Mouse (Mus musculus) MEL-GATA-1-ER (cell line): ENCODE data around the gene AC131692.1.

ENCODE experiments used
- DNase-seq: peaks from one replicate; pipeline ENCODE4 v3.0.0-alpha.2; 2012; ENCODE audit warnings: low read depth; ENCODE audit errors: extremely low read depth

Gene AC131692.1

DNA sequence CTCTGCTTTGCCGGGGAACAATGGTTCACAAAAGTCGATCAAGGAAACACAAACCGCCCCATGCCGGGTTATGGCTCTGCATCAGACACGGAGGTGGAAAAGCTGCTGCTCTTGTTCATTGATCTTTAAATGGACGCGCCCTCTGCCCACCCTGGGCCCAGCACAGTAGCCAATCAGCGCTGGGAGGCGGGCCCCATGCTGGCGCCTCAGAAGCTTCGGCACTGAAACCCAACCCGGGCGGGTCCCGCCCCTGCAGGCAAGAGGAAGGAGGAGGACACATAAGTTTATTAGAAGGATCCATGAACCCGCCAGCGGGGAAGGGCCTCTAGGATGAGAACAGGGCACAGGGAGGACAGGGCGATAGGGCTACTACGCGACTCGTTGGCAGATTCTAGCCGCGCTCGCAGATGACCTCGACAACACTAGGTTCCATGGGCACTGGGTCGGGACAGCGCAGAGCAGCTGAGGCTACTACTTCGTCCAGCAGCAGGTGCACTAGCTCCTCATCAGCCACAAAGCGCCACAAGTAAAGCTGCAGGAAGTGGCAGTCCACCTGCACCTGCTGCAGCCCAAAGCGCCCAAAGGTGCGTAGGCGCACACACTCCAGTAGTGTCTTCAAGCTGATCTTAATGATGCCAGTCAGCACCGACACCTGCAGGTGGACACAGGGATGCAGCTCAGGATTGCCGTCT lies 26.3 kb upstream of the AC131692.1 start, which contains the start of gene Tm7sf2:
TSS of gene Tm7sf2 (minus strand) at position 650 of the 692 bp plus-strand sequence.
- DNase-seq, result peak; percentile 82

DNA sequence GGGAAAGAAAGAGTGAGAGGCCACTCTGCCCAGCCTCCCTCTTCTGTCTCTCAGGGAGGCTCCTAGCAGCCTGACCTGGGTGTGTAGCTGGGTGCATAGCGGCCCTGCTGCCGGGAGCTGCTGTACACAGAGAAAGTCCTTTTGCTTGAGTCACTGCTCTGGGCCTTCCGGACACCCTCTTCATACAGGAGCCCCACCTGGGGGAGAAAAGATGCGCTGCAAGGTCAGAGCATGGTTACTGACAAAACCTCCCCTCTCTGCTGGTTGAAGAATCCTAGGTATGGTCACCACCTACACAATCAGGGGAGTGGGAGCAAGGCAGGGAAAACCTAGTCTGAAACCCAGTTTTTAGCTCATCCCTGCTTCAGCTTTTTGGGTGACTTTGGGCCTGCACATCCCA lies 25.3 kb upstream of the AC131692.1 start:
- no peak for DNase-seq

DNA sequence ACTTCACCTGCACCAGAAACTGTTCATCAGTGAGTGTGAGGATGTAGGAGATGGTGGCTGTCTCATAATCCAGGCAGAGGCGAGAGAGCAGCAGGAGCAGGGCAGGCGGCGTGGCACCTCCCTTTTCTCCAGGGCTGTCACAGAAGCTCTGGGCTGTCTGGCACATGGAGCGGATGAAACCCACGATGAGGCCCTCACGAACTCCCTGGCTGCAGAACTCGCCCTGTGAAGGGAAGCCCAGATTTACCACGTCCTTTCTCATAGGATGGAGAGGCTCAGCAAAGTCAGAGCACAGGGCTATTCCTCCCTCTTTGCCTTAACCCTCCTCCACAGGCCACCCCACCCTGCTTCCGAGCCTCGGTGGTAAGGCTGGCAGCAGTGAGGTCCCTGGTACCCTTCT lies 24.4 kb upstream of the AC131692.1 start:
- DNase-seq, result no peak

DNA sequence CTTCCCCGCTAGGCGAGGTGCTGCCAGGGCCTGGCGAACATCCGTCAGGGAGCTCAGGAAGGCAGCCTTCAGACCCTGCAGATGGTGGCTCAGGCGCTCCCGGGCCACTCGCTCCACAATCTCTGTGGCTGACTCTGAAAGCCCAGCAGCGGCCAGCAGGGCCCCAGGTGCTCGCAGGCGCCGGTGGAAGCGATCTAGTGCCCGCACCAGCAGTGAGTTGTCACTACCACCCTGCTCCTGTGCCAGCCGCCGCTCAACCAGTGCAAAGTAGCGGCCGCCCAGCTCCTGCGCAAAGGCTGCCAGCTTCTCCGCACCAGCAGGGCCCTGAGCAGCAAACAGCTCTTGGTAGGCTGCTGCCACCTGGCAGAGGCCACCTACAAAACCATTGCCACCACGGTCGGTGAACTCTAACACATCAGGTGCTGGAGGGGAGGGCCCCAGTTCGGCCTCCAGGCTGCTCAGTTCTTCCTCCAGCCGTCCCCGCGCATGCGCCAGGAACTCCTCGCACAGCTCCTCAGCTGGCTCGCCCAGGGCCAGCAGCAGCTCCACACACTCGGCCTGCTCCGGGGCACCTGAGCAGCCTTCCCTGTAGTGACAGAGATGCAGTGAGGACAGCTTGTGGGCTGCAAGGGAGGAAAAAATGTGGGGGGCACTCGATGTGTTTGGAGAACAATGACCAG lies 23.5 kb upstream of the AC131692.1 start:
- DNase-seq, result no peak

DNA sequence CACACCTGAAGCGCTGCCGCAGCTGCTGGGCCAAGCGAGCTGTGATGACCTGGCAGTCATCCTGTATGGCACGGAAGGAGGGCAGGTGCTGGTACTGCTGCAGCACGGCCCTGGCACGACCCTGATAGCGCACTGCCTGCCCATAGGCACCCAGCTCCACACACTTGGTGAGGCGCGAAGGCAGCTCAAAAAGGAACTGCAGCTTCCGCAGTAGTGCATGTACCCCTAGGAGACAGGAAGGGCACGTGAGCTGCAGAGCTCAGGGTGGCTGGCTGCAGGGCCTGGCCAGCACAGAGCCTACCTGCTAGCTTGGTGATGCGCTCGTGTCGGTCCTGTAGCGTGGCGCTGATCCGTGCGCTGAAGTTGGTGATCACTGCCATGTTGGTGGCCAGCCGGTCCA lies 23.0 kb upstream of the AC131692.1 start:
- no peak for DNase-seq

DNA sequence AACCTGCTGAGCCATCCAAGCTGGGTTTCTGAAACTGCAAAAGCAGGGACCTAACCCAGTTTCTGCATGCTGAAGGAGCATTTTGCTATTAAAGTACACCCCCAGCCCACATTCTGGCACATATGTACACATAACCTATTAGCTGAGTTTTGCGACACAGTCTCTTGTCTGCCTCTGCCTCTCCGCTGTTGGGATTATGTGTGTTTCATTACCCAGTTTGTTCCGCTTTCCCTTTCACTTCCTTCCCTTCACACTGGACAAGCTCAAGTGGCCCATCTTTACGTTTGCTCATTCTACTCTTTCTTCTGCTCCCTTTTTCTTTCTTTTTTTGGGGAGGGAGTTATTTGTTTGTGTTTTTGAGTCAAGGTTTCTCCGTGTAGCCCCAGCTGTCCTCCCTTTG lies 20.3 kb upstream of the AC131692.1 start:
- DNase-seq, result no peak

DNA sequence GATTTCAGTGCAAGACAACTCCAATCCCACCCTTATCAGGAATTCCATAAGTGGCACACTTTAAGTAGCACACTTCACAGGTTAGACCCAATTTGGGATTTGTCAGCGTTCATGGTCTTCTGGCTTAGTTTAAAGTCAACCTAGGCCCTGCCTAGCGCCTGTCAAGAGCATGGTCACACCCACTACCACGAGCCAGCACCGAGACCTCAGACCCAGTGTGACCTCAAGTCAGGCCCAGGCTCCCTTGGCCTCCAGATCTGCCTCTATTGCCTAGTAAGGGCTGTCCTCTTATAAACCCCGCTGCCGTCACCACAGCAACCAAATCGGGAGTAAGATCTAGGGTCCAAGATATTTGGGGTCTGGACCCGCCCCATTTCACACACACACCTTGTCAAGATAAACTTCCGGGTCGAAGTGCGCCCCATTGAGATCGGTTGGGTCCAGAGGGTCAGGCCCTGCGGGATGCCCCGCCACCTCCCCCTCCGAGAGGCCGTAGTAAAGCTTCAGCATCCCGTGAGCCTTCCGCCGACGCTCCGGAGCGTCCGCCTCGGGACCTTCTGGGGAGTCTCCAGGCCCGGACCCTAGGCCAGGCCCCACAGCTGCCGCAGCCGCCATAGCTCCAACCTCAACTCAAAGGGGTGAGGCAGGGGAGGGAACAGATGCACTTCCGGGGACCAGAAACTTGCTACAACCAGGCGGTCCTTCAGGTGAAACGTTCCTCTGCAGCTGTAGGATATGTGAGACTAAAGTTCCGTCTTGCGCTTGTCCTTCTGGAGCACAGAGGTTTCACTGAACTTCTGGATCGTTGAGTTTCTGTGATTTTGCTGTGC lies 17.4 kb upstream of the AC131692.1 start, which contains the start of gene Vps51:
TSS of gene Vps51 (minus strand) at position 668 of the 830 bp plus-strand sequence.
- DNase-seq, result peak; percentile 93

DNA sequence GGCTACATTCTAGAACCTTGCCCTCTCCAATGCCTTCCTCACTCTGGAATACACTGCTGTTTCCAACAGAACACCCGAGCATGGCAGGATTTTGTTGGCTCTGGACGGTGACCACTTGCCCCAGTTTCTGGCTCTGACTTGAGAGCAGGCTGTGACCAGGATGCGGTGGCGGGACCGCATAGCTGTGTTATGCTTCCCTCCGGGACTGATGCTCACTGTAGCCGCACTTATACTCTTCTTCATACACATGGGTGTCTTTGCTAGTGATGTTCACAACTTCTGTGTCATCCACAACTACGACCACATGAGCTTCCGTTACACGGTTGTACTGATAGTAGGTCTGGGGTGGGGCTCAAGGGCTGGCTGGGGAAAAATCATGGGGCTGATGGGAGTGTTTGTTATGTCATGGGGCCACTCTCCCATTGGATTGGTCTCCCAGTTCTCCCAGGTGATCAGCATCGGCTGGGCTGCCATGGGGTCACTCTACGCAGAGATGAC lies 14.2 kb upstream of the AC131692.1 start, which contains the start of gene Tmem262:
TSS of gene Tmem262 (plus strand) at position 51 of the 498 bp plus-strand sequence.
- no peak for DNase-seq

DNA sequence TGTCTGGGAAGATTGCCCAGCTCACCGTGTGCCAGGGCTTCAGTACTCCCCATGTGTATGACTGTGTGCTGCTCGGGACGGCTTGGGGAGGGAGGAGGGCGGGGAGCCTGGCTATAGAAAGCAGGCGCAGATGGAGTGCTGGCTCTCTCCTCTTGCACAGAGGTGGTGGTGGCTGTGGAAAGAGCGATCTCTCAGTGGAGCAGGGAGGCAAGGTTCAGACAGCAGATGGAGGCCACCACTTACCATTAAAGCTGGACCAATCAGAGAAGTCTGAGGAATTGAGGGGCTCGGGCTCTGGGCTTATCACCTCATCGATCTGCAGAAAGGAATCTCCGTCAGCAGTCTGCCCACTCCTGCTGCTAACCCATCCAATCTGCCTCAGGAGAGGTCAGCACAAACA lies 12.1 kb upstream of the AC131692.1 start, which contains the start of gene Gm28374:
TSS of gene Gm28374 (minus strand) at position 101 of the 400 bp plus-strand sequence.
- DNase-seq, result no peak

DNA sequence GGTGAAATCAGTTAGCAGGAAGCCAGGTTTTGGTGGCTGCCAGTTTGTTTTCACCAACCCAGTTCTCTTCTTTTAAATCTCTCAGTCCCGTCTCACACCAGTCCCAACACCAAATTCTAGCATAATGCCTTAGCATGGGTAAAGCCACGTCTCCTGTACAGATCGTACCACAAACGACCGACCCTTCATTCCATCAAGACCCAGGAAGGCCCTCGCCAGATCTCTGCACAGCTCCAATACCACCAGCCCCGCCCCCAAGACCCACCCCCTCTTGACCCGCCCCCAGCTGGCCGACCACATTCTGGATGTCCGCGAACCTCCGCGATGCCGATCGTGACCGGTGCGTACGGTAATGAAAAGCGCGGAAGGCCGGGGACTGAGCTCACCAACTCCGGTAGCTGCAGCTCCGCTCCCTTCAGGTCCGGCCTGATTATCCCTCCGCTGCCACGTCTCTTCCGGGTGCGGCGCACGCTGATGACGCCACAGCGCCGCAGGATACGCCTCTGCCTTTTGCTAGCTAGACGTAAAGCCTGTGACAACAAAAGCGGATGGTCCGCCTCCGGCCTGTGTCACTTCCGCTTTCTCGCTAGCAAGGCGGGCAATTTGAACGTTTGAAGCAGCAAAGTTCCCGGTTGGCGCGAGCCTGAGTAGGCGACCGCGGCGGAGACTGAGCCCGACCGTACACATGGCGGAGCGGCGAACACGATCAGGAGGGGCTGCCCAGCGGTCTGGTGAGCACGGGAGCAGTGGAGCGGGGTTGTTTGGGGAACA lies 9.6 kb upstream of the AC131692.1 start, which contains the start of the genes Zfpl1 and Cdca5:
TSS of gene Zfpl1 (minus strand) at position 479 of the 771 bp plus-strand sequence.
TSS of gene Cdca5 (plus strand) at position 506 of the 771 bp plus-strand sequence.
- peak; percentile 98 for DNase-seq

DNA sequence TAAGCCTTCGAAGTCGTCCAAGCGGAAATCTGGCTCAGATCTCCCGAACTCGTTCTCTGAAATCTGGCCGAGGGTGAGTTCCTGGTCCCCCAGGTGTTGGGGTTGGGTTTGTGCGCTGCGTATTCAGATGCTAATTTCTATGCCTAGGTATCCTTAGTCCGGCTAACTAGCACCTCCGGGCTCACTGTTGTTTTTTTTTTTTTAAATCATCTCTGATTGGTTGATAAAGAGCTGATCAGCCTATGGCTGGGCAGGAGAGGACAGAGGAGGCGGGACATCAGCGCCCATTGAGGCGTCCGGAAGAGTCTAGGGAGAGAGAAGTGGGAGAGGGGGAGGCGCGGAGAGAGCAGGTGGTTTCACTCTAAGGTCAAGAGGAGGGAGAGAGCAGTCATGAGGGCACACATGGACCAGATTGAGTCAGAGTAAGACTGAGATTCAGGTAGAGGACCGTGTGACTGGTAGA lies 8.8 kb upstream of the AC131692.1 start:
- DNase-seq, result peak; percentile 82

DNA sequence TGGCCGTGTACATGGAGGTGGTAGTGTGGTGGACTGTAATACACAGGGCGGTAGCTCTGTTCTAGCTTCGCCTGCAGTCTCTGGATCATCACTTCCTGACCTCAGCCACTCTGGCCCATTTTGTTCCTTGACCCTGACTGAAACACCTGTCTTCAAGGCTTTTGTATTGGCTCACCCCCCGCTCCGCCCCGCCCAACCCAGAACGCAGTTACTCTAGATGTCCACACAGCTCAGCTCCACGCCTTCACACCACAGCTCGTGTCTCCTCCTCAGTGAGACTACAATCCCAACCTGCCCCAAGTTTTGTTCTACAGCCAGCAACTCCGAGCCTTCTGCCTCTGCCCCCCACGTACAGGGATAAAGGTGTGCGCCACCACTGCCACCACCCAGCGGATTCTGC lies 5.4 kb upstream of the AC131692.1 start:
- no peak for DNase-seq

DNA sequence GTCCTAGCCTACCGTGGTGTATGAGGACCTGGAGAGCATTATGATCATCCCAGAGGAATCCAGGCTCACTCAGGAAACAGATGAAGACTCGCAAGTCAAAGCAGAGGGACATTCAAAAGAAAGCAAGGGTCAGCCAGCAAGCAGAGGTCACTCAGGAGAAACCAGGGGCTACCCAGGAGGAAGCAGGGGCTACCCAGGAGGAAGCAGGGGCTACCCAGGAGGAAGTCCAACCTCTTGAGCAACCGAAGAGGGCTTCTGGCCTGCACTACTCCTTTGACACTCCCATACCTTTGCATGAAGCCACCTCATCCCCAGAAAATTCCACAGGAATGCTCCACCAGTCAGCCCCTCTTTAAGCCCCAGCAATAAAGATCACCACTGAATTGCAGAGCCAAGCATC lies 3.6 kb downstream of the AC131692.1 start:
- no peak for DNase-seq

DNA sequence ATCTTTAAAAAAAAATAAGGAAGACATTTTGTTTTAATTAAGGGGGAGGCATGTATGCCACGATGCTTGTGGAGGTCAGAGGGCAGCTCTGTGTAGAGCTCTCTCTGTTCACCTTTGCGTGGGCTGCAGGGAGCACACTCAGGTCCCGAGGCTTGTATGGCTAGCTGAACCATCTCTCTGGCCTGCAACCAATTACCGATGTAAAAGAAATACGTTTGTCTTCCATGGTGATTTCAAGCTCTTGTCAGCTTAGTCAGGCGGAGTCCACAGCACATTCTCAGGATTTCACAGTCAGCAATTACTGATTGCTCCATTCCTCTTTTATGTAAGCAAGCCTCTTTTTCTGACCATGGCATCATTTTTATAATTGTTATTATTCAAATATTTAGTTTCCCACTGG lies 7.0 kb downstream of the AC131692.1 start:
- DNase-seq, result no peak

DNA sequence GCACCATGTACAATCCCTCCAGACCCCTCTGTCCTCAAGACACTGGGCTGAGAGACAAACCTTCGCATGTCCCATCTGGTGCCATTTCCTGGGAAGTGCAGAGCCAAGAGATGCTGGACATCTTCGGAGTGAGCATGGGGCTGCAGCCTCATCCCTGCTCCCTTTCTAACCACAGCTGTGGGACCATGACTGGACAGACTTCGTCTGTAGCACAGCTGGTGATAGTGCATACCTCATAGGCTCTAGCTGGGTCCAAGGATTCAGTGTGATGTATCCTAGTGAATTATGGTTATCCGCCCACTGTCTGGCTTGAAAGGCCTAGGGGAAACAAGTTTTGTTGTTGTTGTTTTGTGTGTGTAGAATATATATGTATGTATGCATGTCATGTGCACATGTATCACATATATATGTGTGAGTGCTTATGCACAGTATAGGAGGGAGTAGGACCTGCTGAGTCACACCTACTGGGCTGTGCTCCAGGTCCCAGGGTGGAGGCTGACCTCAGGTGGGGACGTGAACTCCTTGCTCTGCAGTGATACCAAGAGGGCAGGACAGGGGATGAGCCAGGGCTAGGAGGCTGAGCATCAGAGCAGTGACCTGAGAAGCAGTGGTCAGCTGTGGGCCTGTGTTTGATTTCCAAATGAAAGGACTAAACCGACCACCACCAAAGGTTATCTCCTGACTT lies 8.1 kb downstream of the AC131692.1 start:
- no peak for DNase-seq

DNA sequence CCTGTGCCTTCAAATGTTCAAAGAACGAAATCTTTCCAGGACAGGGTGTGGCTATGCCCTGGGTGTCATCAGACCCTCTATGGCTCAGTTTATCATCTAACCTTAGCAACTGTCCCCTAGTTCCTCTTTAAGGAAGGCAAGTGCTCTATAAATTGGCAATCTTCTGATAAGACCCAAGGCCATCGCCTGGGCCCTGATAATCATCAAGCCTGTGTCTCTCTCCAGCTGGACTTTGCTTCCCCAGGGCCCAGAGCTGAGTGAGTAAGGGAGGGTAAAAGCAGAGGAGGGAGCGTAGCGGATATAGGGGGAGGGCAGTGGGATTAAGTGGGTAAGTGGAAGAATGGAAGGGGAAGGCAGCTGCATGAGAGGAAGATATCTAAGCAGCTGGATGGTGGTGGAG lies 10.3 kb downstream of the AC131692.1 start:
- DNase-seq, result peak; percentile 72

DNA sequence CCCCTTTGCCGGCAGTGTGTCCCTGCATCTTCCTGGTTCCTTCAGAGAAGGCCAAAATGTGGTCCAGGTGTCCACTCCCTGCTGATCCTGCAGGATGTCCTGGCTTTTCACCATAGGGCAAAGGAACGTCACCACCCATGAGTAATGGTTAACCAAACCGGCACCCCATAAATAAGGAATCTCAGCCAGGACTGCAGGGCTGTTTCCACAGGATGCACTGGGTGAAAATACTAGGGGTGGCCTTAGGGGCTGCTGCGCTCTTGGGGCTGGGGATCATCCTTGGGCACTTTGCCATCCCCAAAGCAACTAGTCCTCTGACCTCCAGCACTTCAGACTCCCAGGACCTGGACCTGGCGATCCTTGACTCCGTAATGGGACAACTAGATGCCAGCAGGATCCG lies 11.4 kb downstream of the AC131692.1 start, which contains the start of gene Naaladl1:
TSS of gene Naaladl1 (plus strand) at position 197 of the 400 bp plus-strand sequence.
- DNase-seq, result no peak

DNA sequence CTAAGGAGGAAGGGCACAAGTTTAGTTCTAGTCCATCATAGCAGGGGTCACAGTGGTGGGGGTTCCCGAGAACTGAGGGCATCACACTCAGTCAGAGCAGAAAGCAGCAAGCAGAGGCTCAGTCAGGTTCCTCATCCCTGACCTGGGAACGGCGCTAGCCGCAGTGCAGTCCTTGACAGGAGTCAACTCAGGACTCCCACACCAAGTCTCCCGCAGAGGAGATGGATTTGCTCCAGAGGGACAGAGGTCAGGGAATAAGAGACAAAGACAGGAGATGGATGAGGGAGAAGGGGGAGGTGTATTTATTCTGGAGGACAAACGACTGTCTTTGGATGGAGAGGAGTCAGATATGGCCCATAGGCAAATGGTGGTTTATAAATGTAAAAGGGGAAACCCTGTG lies 18.9 kb downstream of the AC131692.1 start:
- no peak for DNase-seq

DNA sequence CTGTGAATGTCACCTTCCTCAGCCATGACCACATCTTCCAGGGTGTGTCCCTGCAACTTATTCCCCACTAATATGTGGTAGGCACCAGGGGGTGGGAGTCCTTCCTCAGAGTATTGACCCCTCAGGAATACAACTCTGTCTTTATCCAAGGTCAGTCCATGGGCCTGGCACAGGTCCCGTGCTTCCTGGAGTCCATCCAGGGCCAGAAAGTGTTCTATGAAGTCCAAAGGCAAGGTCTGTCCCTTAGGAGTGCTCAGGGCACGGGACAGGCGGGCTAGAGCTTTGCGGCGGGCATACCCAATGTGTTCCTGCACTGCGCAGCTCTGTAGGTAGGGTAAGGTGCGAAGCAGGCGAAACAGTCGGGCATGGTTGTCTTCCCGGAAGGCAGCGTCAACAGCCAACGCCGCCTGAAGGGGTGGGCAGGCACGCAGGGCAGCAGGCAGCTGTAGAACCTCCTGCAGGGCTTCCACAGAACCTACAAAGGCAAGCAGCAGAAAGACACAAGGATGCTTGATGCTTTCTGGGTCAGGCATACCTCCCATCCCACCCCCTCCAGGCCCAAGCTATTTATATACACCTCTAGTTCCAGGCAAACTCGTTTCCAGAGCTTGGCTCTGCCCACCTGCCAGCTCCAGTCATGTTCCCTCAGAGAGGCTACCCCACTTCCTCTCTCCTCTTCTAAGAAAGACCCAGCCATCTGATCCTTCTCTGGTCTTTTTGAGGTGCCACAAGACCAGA lies 22.1 kb downstream of the AC131692.1 start:
- no peak for DNase-seq
